Mouse (Mus musculus) cerebellum, postnatal 36 days (tissue): ENCODE results near the gene Ptov1.

Source experiments
- DNase-seq, 2 experiments: peaks; one replicate each; pipeline ENCODE4 v3.0.0; 2021 to 2022; ENCODE audit warnings: mixed read lengths in 2 of 2

Ptov1 gene

DNA sequence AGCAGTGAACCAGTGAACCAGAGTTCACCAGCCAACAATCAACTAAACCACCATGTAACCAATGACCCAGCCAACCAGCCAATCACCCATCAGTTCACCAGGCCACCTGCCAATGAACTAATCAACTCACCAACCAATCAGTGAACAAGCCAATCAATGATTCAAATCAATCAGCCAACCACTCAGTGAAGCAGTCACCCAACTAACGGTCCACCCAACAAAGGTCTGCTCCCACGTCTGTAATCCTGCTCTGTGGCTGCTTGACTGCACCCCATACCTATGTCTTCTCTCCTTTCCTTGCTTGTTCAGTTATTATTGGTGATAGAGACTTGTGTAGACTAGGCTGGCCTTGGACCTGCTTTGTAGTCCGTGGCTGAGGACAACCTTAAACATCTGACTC is 55.6 kb downstream of the Ptov1 start:
- no peak for DNase-seq
